Mouse (Mus musculus) midbrain, embryonic 14.5 days (tissue): ENCODE measurements at regions not wholly inside any gene's neighbourhood (a gene's known extent, or its start where the extent isn't known, plus 50 kb on each side); places are given as distances from the start of the nearest gene placed in this dataset.

Experiments used
- ATAC-seq: fragments of 200-750 bp; cut with Nextera tagmentation; 2 replicates; pipeline ENCODE4 v1.8.0; 2017; ENCODE audit warnings: moderate number of reproducible peaks, moderate library complexity; ENCODE audit not compliant: low FRiP score, low TSS enrichment
- DNase-seq: peaks from one replicate; pipeline ENCODE4 v3.0.0-alpha.2; 2015
- H3K27ac ChIP-seq: fragments of 300-500 bp; sonication (generic); replicated peaks from 2 replicates; pipeline ENCODE4 v1.5.1; 2014; ENCODE audit warnings: mild to moderate bottlenecking, low read depth, low read length, moderate library complexity
- H3K27me3 ChIP-seq: fragments of 300-500 bp; sonication (generic); 2 replicates; pipeline ENCODE4 v1.6.1; 2014; ENCODE audit warnings: low read length, control low read depth, mixed read lengths; ENCODE audit not compliant: control insufficient read depth, insufficient read depth
- H3K36me3 ChIP-seq: fragments of 300-500 bp; sonication (generic); 2 replicates; pipeline ENCODE4 v1.6.1; 2014; ENCODE audit warnings: low read length, control low read depth; ENCODE audit not compliant: control insufficient read depth, insufficient read depth
- H3K4me1 ChIP-seq: fragments of 300-500 bp; sonication (generic); 2 replicates; pipeline ENCODE4 v1.6.1; 2014; ENCODE audit warnings: mild to moderate bottlenecking, antibody characterized with exemption, low read length, control low read depth; ENCODE audit not compliant: control insufficient read depth, insufficient read depth
- H3K4me2 ChIP-seq: fragments of 300-500 bp; sonication (generic); 2 replicates; pipeline ENCODE4 v1.6.1; 2014; ENCODE audit warnings: mild to moderate bottlenecking, low read length, moderate library complexity
- H3K4me3 ChIP-seq: fragments of 300-500 bp; sonication (generic); replicated peaks from 2 replicates; pipeline ENCODE4 v1.5.1; 2014; ENCODE audit warnings: low read depth, low read length
- H3K9ac ChIP-seq: fragments of 300-500 bp; sonication (generic); replicated peaks from 2 replicates; pipeline ENCODE4 v1.6.1; 2014; ENCODE audit warnings: mild to moderate bottlenecking, low read length, moderate library complexity
- H3K9me3 ChIP-seq: fragments of 300-500 bp; sonication (generic); 2 replicates; pipeline ENCODE4 v1.6.1; 2016; ENCODE audit warnings: low read length, control low read depth, mixed read lengths; ENCODE audit not compliant: control insufficient read depth
- WGBS: fragments of 180-500 bp; shearing (Covaris S2); extraction: QIAGEN DNeasy Blood & Tissue Kit; methylation state at CpG from one replicate; pipeline ENCODE4 v1.1.7; 2014; 5-methylcytosine and 5-hydroxymethylcytosine counted together

- peaks cover 15% of the 10 kb centered on the region for H3K4me1 ChIP-seq
- no peaks in the 10 kb centered on the region for H3K27me3 ChIP-seq
- H3K4me2 ChIP-seq, result no peak overlapping the region
- no peak overlapping the region for H3K4me3 ChIP-seq
- 75% methylated on average over 6 of the region's 6 CpGs for WGBS
- no peak for DNase-seq
- no peak for ATAC-seq
- H3K27ac ChIP-seq, result no peak overlapping the region
- H3K9me3 ChIP-seq, result no peaks in the 10 kb centered on the region
- H3K36me3 ChIP-seq, result no peaks in the 10 kb centered on the region
- no peak overlapping the region for H3K9ac ChIP-seq
Observed at GRCm38 (mm10) chr12:79913898-79914297, 198.9 kb downstream of the Zfp36l1 start.

- Histone ChIP-seq H3K36me3 (no peaks in the 10 kb centered on the region), H3K27me3 (no peaks in the 10 kb centered on the region), H3K9ac (no peak overlapping the region), H3K27ac (no peak overlapping the region), H3K4me1 (peaks cover 11% of the 10 kb centered on the region), H3K9me3 (no peaks in the 10 kb centered on the region), H3K4me2 (no peak overlapping the region), H3K4me3 (no peak overlapping the region)
- 96% methylated on average over 10 of the region's 10 CpGs for WGBS
- ATAC-seq, result no peak
- no peak for DNase-seq
Observed at GRCm38 (mm10) chr12:79912281-79913063, 200.3 kb downstream of the Zfp36l1 start.

- H3K4me1 ChIP-seq, result peaks cover 11% of the 10 kb centered on the region
- WGBS, result 5% methylated on average over 15 of the region's 15 CpGs
- H3K9me3 ChIP-seq, result no peaks in the 10 kb centered on the region
- H3K4me3 ChIP-seq, result no peak overlapping the region
- H3K9ac ChIP-seq, result no peak overlapping the region
- ATAC-seq (peak; percentile 72), DNase-seq (peak; percentile 81)
- H3K27me3 ChIP-seq, result no peaks in the 10 kb centered on the region
- H3K27ac ChIP-seq, result peak overlapping the region; percentile 76
- H3K4me2 ChIP-seq, result no peak overlapping the region
- H3K36me3 ChIP-seq, result no peaks in the 10 kb centered on the region
Observed at GRCm38 (mm10) chr12:79910884-79911759, 201.7 kb downstream of the Zfp36l1 start.

GRCm38 (mm10) chr12:79907583-79907982 lies 205.2 kb downstream of the Zfp36l1 start:
- DNase-seq, result peak; percentile 50
- Histone ChIP-seq H3K9ac (no peak overlapping the region), H3K27ac (no peak overlapping the region), H3K4me3 (no peak overlapping the region), H3K9me3 (no peaks in the 10 kb centered on the region), H3K4me1 (peaks cover 11% of the 10 kb centered on the region), H3K4me2 (no peak overlapping the region), H3K27me3 (no peaks in the 10 kb centered on the region), H3K36me3 (no peaks in the 10 kb centered on the region)
- no peak for ATAC-seq
- WGBS, result 71% methylated on average over 5 of the region's 5 CpGs

GRCm38 (mm10) chr12:79906738-79907365 lies 206.0 kb downstream of the Zfp36l1 start:
- Histone ChIP-seq H3K9me3 (no peaks in the 10 kb centered on the region), H3K4me3 (no peak overlapping the region), H3K27me3 (no peaks in the 10 kb centered on the region), H3K36me3 (no peaks in the 10 kb centered on the region), H3K4me2 (no peak overlapping the region), H3K4me1 (peaks cover 11% of the 10 kb centered on the region), H3K27ac (no peak overlapping the region), H3K9ac (no peak overlapping the region)
- DNase-seq (no peak), ATAC-seq (no peak)
- WGBS, result 91% methylated on average over 10 of the region's 10 CpGs

- H3K27ac ChIP-seq, result no peak overlapping the region; the same call in 1 of the 2 replicates
Observed at GRCm38 (mm10) chr12:79905828-79906737, 206.7 kb downstream of the Zfp36l1 start.

GRCm38 (mm10) chr12:79904913-79905549 lies 207.8 kb downstream of the Zfp36l1 start:
- Histone ChIP-seq H3K9ac (no peak overlapping the region), H3K27ac (no peak overlapping the region), H3K27me3 (no peaks in the 10 kb centered on the region), H3K4me2 (no peak overlapping the region), H3K4me3 (no peak overlapping the region), H3K4me1 (no peaks in the 10 kb centered on the region), H3K36me3 (no peaks in the 10 kb centered on the region), H3K9me3 (no peaks in the 10 kb centered on the region)
- ATAC-seq (no peak), DNase-seq (no peak)
- 65% methylated on average over 2 of the region's 2 CpGs for WGBS

More at GRCm38 (mm10) chr12:79905828-79906737, 206.7 kb downstream of the Zfp36l1 start:
- H3K36me3 ChIP-seq, result no peaks in the 10 kb centered on the region
- WGBS, result 74% methylated on average over 10 of the region's 10 CpGs
- H3K9me3 ChIP-seq, result no peaks in the 10 kb centered on the region
- no peak overlapping the region for H3K4me3 ChIP-seq
- no peak for DNase-seq
- no peak overlapping the region for H3K9ac ChIP-seq
- ATAC-seq, result no peak
- peaks cover 5% of the 10 kb centered on the region for H3K4me1 ChIP-seq
- no peak overlapping the region for H3K4me2 ChIP-seq
- no peaks in the 10 kb centered on the region for H3K27me3 ChIP-seq
